Mouse (Mus musculus) inflammation-experienced regulatory T-cells (primary cell): ENCODE measurements around the gene Uox. TPM values are rescaled to one million over a fixed set of nuclear protein-coding genes. Genes with fewer than 3 reads are reported as not detected.

Experiments
- polyA plus RNA-seq, 2 experiments: library from polyadenylated mRNA; unstranded; fragments of 100-300 nt; shearing (Covaris generic); gene quantifications; one replicate each; pipeline ENCODE4 v1.2.1; 2017

Gene Uox
- polyA plus RNA-seq: under 1 TPM; 0.07 to 0.62 TPM

DNA sequence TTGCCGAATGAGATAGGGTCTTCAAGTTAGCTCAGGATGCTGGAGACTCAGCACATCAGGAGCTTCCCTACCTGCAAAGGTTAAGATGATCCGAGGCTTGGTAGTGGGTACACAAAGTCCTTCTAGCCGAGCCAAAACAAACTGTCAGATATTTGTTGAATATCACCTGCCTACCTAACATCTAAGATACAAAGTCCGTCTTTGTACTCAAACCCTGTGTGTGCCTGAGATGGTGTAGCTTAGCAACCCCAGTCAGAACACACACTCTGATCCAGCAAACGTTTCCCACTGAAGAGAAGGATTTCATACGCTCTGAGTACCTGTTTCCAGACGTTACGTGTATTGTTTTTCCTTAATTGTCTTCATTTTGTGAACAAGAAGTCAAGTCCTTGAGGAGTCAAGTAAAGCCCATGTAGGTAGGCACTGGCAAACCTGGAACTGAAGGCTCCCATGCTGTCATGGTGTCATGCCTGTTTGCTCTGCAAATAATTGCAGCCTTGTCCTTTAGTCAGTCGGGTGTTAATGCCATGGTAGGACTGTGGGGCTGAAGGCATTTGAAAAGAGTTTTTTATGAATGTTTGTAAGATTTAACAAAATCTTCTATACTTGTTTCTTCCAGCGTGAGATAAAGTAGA is at the start of gene Uox:
Gene Uox, plus strand, starts transcription at position 279 of the 635 bp plus-strand sequence.

DNA sequence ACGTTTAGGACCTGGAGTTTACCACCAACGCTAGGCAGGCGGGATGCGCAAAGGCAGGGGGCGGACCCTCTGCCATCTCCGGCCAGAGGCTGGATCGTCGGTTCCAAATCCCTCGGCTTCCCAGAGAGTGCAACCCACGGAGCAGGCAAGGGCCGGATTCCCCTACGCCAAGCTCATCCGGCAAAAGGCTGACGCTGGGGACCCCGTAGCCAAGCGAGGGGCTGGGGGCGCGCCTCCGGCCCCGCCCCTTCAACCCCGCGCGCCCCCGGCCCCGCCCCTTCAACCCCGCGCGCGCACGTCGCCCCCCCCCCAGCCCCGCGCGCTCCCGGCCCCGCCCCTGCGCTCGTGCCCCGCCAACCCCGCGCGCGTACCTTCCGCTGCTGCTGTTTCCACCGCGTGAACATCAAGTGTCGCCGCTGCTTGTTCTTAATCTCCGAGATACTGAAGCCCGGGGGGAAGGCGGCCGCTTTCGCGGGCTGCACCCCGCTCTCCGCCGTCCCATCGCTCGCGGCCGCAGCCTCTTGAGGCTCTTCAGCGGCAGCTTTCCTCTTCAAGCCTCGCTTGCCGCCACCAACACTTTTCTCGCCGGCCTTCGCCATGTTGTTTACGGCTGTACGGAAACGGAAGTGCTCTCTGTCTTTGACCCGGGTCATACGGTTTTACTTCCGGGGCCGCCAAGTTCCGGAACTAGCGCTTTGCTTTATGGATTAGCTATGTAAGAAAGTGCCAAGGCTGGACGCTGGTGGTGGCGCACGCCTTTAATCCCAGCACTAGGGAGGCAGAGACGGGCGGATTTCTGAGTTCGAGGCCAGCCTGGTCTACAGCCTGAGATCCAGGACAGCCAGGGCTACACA is 49.2 kb upstream of the Uox start, which contains the start of gene Rpf1:
Gene Rpf1, minus strand, starts transcription at position 632 of the 854 bp plus-strand sequence.

DNA sequence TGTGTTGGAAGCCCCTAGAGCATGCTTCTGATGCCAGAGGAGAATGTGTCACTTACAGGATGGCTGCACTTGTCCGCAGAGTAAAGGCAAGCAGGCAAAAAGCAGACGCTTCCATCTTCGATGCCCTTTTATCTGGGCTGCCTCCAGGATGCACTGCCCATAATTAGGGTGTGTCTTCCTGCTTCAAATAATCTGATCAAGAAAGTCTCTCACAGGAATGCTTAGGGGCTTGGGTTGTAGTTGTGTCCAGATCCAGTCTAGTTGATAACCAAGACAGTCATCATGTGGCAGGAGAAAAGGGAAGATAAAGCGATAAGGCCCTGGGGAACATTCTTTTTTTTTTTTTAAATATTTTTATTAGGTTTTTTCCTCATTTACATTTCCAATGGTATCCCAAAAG is 45.3 kb downstream of the Uox start, which contains the start of gene Dnase2b:
Gene Dnase2b, minus strand, starts transcription at position 101 of the 400 bp plus-strand sequence.

DNA sequence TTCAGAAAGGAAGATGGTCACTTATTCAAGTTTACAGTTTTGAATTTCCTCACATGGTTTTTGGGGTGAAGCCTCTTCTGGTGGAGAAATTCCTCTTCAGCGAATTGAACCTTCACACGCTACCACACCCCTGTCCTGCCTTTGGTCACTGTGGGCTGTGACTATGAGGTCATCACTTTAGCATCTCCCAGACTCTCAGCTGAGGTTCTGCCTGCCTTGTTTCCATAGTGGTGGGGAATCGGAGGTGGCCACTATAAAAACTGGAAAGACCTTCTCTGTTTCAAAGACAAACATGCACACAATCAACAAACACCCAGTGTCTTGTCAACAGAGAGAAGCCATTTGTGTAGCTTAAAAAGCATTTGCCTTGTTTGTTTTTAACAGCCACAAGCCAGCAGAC is 81.0 kb downstream of the Uox start, which contains the start of gene 4930503B20Rik:
Gene 4930503B20Rik, minus strand, starts transcription at position 101 of the 400 bp plus-strand sequence.

Other genes with a start within 250 kb of the Uox start
- 1 to 10 TPM; 4.5 to 6.9 TPM for gene Ssx2ip, start 165.8 kb upstream of the Uox start, polyA plus RNA-seq
- gene Ctbs, start 120.6 kb upstream of the Uox start, polyA plus RNA-seq: 1 to 10 TPM; 6.2 to 9.5 TPM
- 10 to 100 TPM in 1 of 2 experiments, 1 to 10 TPM in 1; 7.6 to 15.8 TPM for gene Spata1, start 70.7 kb upstream of the Uox start, polyA plus RNA-seq
- 100 to 1,000 TPM; 403 to 420 TPM for gene Gng5, start 70.6 kb upstream of the Uox start, polyA plus RNA-seq
- 10 to 100 TPM; 63.9 to 84.6 TPM for gene Rpf1, start 49.0 kb upstream of the Uox start, polyA plus RNA-seq
- gene Dnase2b, start 45.2 kb downstream of the Uox start, polyA plus RNA-seq: under 1 TPM; 0.08 to 0.17 TPM
- not detected for gene 4930503B20Rik, start 80.9 kb downstream of the Uox start, polyA plus RNA-seq
- gene Samd13, start 115.2 kb downstream of the Uox start, polyA plus RNA-seq: under 1 TPM; 0.74 to 0.95 TPM
- 100 to 1,000 TPM; 145 to 167 TPM for gene Prkacb, start 242.6 kb downstream of the Uox start, polyA plus RNA-seq